Mouse (Mus musculus) forebrain, embryonic 12.5 days (tissue): ENCODE measurements around the gene Serpina1f. TPM values are rescaled to one million over a fixed set of nuclear protein-coding genes. Genes with fewer than 3 reads are reported as not detected.
"Not testable (repeated sequence)": the region's sequence is repeated elsewhere in the genome, so short reads cannot be mapped to it uniquely, and the experiment has no call there.

Experiments used
- ATAC-seq: fragments of 200-750 bp; cut with Nextera tagmentation; 2 replicates; pipeline ENCODE4 v1.8.0; 2017; ENCODE audit warnings: moderate TSS enrichment; ENCODE audit not compliant: low FRiP score
- H3K27ac ChIP-seq: fragments of 300-500 bp; sonication (generic); 2 replicates; pipeline ENCODE4 v1.5.1; 2016; ENCODE audit warnings: mild to moderate bottlenecking
- H3K27me3 ChIP-seq: fragments of 300-500 bp; sonication (generic); 2 replicates; pipeline ENCODE4 v1.6.1; 2016; ENCODE audit warnings: mild to moderate bottlenecking
- H3K36me3 ChIP-seq: fragments of 300-500 bp; sonication (generic); replicated peaks from 2 replicates; pipeline ENCODE4 v1.6.1; 2016; ENCODE audit warnings: mild to moderate bottlenecking
- H3K4me1 ChIP-seq: fragments of 300-500 bp; sonication (generic); 2 replicates; pipeline ENCODE4 v1.6.1; 2016
- H3K4me2 ChIP-seq: fragments of 300-500 bp; sonication (generic); 2 replicates; pipeline ENCODE4 v1.6.1; 2016; ENCODE audit warnings: mild to moderate bottlenecking, moderate library complexity
- H3K4me3 ChIP-seq: fragments of 300-500 bp; sonication (generic); replicated peaks from 2 replicates; pipeline ENCODE4 v1.5.1; 2016; ENCODE audit warnings: mild to moderate bottlenecking
- H3K9ac ChIP-seq: fragments of 300-500 bp; sonication (generic); 2 replicates; pipeline ENCODE4 v1.6.1; 2016; ENCODE audit warnings: mild to moderate bottlenecking
- H3K9me3 ChIP-seq: fragments of 300-500 bp; sonication (generic); 2 replicates; pipeline ENCODE4 v1.6.1; 2016
- WGBS: fragments of 180-500 bp; shearing (Covaris S2); methylation state at CpG from one replicate; pipeline ENCODE4 v1.1.7; 2016; 5-methylcytosine and 5-hydroxymethylcytosine counted together
- polyA plus RNA-seq: library from polyadenylated mRNA; unstranded; fragments of >200 nt; fragmentation: Nextera tagmentation; extraction: Ambion mirVana; gene quantifications from 2 replicates; pipeline ENCODE4 v1.2.1, GENCODE M21; 2016

Gene Serpina1f
- polyA plus RNA-seq, 1 experiment from 2014 or later, result not detected

GRCm38 (mm10) chr12:103685386-103685785 is 9.9 kb downstream of the Serpina1f start:
- H3K4me3 ChIP-seq, result no peak overlapping the region
- no peak overlapping the region for H3K4me2 ChIP-seq
- ATAC-seq, result no peak
- WGBS, result 87% methylated on average over 3 of the region's 3 CpGs
- H3K27ac ChIP-seq, result no peak overlapping the region
- no peaks in the 10 kb centered on the region for H3K9me3 ChIP-seq
- H3K4me1 ChIP-seq, result no peaks in the 10 kb centered on the region
- H3K36me3 ChIP-seq, result no peaks in the 10 kb centered on the region
- H3K27me3 ChIP-seq, result no peaks in the 10 kb centered on the region
- H3K9ac ChIP-seq, result no peak overlapping the region

- Histone ChIP-seq H3K4me1 (no peaks in the 10 kb centered on the region), H3K4me2 (no peak overlapping the region), H3K27me3 (no peaks in the 10 kb centered on the region), H3K4me3 (no peak overlapping the region), H3K36me3 (no peaks in the 10 kb centered on the region), H3K27ac (no peak overlapping the region), H3K9ac (no peak overlapping the region), H3K9me3 (no peaks in the 10 kb centered on the region)
- 69% methylated on average over 4 of the region's 4 CpGs for WGBS
- no peak for ATAC-seq
These were observed 11.6 kb downstream of the Serpina1f start for GRCm38 (mm10) chr12:103683775-103684174.

- no peak overlapping the region for H3K4me3 ChIP-seq
- WGBS, result 76% methylated on average over 2 of the region's 2 CpGs
- no peaks in the 10 kb centered on the region for H3K27me3 ChIP-seq
- no peaks in the 10 kb centered on the region for H3K36me3 ChIP-seq
- H3K9ac ChIP-seq, result no peak overlapping the region
- H3K9me3 ChIP-seq, result no peaks in the 10 kb centered on the region
- H3K27ac ChIP-seq, result no peak overlapping the region
- no peak overlapping the region for H3K4me2 ChIP-seq
- H3K4me1 ChIP-seq, result no peaks in the 10 kb centered on the region
- no peak for ATAC-seq
These were observed 13.6 kb downstream of the Serpina1f start for GRCm38 (mm10) chr12:103681739-103682138.

GRCm38 (mm10) chr12:103681169-103681568 is 14.2 kb downstream of the Serpina1f start:
- H3K27me3 ChIP-seq, result no peaks in the 10 kb centered on the region
- no peak for ATAC-seq
- no peaks in the 10 kb centered on the region for H3K4me1 ChIP-seq
- H3K36me3 ChIP-seq, result no peaks in the 10 kb centered on the region
- H3K4me3 ChIP-seq, result no peak overlapping the region
- H3K9me3 ChIP-seq, result no peaks in the 10 kb centered on the region
- WGBS, result 84% methylated on average over 2 of the region's 2 CpGs
- no peak overlapping the region for H3K4me2 ChIP-seq
- no peak overlapping the region for H3K27ac ChIP-seq
- no peak overlapping the region for H3K9ac ChIP-seq

GRCm38 (mm10) chr12:103679853-103680252 is 15.5 kb downstream of the Serpina1f start:
- not testable (repeated sequence) for H3K9ac ChIP-seq, H3K36me3 ChIP-seq, ATAC-seq, H3K9me3 ChIP-seq, H3K4me2 ChIP-seq, H3K4me3 ChIP-seq, H3K27me3 ChIP-seq, H3K4me1 ChIP-seq, H3K27ac ChIP-seq
- WGBS, result 97% methylated on average over 1 of the region's 1 CpGs

GRCm38 (mm10) chr12:103676039-103676438 is 19.3 kb downstream of the Serpina1f start, which contains the start of gene Serpina16:
Gene Serpina16 (minus strand): TSS chr12:103676139.
- Histone ChIP-seq H3K36me3 (no peaks in the 10 kb centered on the region), H3K27me3 (no peaks in the 10 kb centered on the region), H3K9me3 (no peaks in the 10 kb centered on the region), H3K27ac (no peak within 1 kb of the TSS), H3K4me3 (no peak within 1 kb of the TSS), H3K9ac (no peak within 1 kb of the TSS), H3K4me2 (no peak within 1 kb of the TSS), H3K4me1 (no peaks in the 10 kb centered on the region)
- 88% methylated on average over 1 of the region's 1 CpGs for WGBS
- ATAC-seq, result no peak

- WGBS, result 87% methylated on average over 2 of the region's 2 CpGs
These were observed 22.1 kb downstream of the Serpina1f start for GRCm38 (mm10) chr12:103673179-103673578.

GRCm38 (mm10) chr12:103671483-103671882 is 23.8 kb downstream of the Serpina1f start:
- Histone ChIP-seq H3K4me1 (no peaks in the 10 kb centered on the region), H3K9ac (no peak overlapping the region), H3K4me3 (no peak overlapping the region), H3K27me3 (no peaks in the 10 kb centered on the region), H3K4me2 (no peak overlapping the region), H3K9me3 (no peaks in the 10 kb centered on the region), H3K27ac (no peak overlapping the region), H3K36me3 (no peaks in the 10 kb centered on the region)
- 75% methylated on average over 3 of the region's 3 CpGs for WGBS
- ATAC-seq, result no peak

More at GRCm38 (mm10) chr12:103673179-103673578, 22.1 kb downstream of the Serpina1f start:
- no peak overlapping the region for H3K4me3 ChIP-seq
- ATAC-seq, result no peak
- H3K9me3 ChIP-seq, result no peaks in the 10 kb centered on the region
- H3K9ac ChIP-seq, result no peak overlapping the region
- H3K27ac ChIP-seq, result no peak overlapping the region
- no peaks in the 10 kb centered on the region for H3K4me1 ChIP-seq
- H3K36me3 ChIP-seq, result no peaks in the 10 kb centered on the region
- no peaks in the 10 kb centered on the region for H3K27me3 ChIP-seq
- H3K4me2 ChIP-seq, result no peak overlapping the region

- no peak for ATAC-seq
- H3K36me3 ChIP-seq, result no peaks in the 10 kb centered on the region
- H3K9me3 ChIP-seq, result no peaks in the 10 kb centered on the region
- H3K4me2 ChIP-seq, result no peak overlapping the region
- H3K27ac ChIP-seq, result no peak overlapping the region
- 76% methylated on average over 2 of the region's 2 CpGs for WGBS
- H3K4me3 ChIP-seq, result no peak overlapping the region
- no peaks in the 10 kb centered on the region for H3K4me1 ChIP-seq
- H3K9ac ChIP-seq, result no peak overlapping the region
- no peaks in the 10 kb centered on the region for H3K27me3 ChIP-seq
These were observed 24.4 kb downstream of the Serpina1f start for GRCm38 (mm10) chr12:103670964-103671363.

- no peak overlapping the region for H3K27ac ChIP-seq
- H3K4me3 ChIP-seq, result no peak overlapping the region
- H3K9me3 ChIP-seq, result no peaks in the 10 kb centered on the region
- H3K9ac ChIP-seq, result no peak overlapping the region
- no peaks in the 10 kb centered on the region for H3K4me1 ChIP-seq
- H3K27me3 ChIP-seq, result no peaks in the 10 kb centered on the region
- WGBS, result 89% methylated on average over 5 of the region's 5 CpGs
- H3K4me2 ChIP-seq, result no peak overlapping the region
- no peaks in the 10 kb centered on the region for H3K36me3 ChIP-seq
- no peak for ATAC-seq
These were observed 25.0 kb downstream of the Serpina1f start for GRCm38 (mm10) chr12:103670344-103670743.

- Histone ChIP-seq H3K4me3 (no peak overlapping the region), H3K4me2 (no peak overlapping the region), H3K27ac (no peak overlapping the region), H3K36me3 (no peaks in the 10 kb centered on the region), H3K27me3 (no peaks in the 10 kb centered on the region), H3K9me3 (no peaks in the 10 kb centered on the region), H3K9ac (no peak overlapping the region), H3K4me1 (no peaks in the 10 kb centered on the region)
- ATAC-seq, result no peak
- 82% methylated on average over 3 of the region's 3 CpGs for WGBS
These were observed 30.0 kb downstream of the Serpina1f start for GRCm38 (mm10) chr12:103665286-103665685.

GRCm38 (mm10) chr12:103662053-103662452 is 33.3 kb downstream of the Serpina1f start:
- H3K36me3 ChIP-seq, H3K4me2 ChIP-seq, H3K9ac ChIP-seq, H3K9me3 ChIP-seq, H3K4me1 ChIP-seq, H3K27ac ChIP-seq, H3K4me3 ChIP-seq, ATAC-seq, H3K27me3 ChIP-seq: not testable (repeated sequence)

- Histone ChIP-seq H3K27me3 (no peaks in the 10 kb centered on the region), H3K36me3 (no peaks in the 10 kb centered on the region), H3K27ac (no peak overlapping the region), H3K4me2 (no peak overlapping the region), H3K9ac (no peak overlapping the region), H3K4me3 (no peak overlapping the region), H3K9me3 (no peaks in the 10 kb centered on the region), H3K4me1 (no peaks in the 10 kb centered on the region)
- no peak for ATAC-seq
- WGBS, result 82% methylated on average over 5 of the region's 5 CpGs
These were observed 35.3 kb downstream of the Serpina1f start for GRCm38 (mm10) chr12:103660076-103660475.
